Mouse (Mus musculus) stomach, postnatal 0 days (tissue): ENCODE results near the gene Duox2.

Source experiments
- CTCF ChIP-seq: IDR thresholded peaks from 2 replicates; pipeline ENCODE4 v1.5.1; 2016; ENCODE audit warnings: antibody characterized with exemption, low read depth, mild to moderate bottlenecking, moderate library complexity
- EP300 ChIP-seq: optimal IDR thresholded peaks from 2 replicates; pipeline ENCODE3; 2016; ENCODE audit warnings: antibody characterized with exemption

DNA sequence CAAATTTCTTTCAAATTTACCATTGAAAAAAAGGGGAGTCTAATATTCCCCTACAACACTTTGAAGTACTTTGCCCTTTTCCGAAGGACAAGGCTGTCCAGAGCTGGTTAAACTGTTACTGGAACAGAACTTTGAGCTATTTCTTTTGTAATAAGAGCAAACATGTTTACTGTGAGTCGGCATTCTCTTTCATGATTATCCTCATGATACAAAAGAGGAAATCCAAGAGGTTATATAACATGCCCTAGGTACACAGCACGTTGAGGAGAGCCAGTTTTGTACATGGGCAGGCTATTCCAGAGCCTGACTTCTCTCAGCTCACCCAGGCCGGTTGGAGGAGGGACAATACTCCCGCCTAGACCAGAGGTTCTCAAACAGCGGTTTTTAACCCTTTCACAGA is 56.3 kb downstream of the Duox2 start:
- TF ChIP-seq EP300 (no peak), CTCF (no peak)
